Mouse (Mus musculus): Measurements from ENCODE around the gene Pde1c.

GRCm38 (mm10) chr6:56156836-56157235, 412.1 kb downstream of the Pde1c start:
- TF ChIP-seq POLR2A (IDR thresholded peaks at IDR 0.05; ENCODE audit: control insufficient read depth, low read depth, low read length): no peak
- no peak for TF ChIP-seq CTCF (IDR thresholded peaks at IDR 0.05; ENCODE audit: control insufficient read depth, insufficient read depth, insufficient replicate concordance, low read depth, low read length)
